Mouse (Mus musculus) stomach, postnatal 0 days (tissue): ENCODE data around the gene Begain.

Source experiments
- CTCF ChIP-seq: IDR thresholded peaks from 2 replicates; pipeline ENCODE4 v1.5.1; 2016; ENCODE audit warnings: antibody characterized with exemption, low read depth, mild to moderate bottlenecking, moderate library complexity
- EP300 ChIP-seq: optimal IDR thresholded peaks from 2 replicates; pipeline ENCODE3; 2016; ENCODE audit warnings: antibody characterized with exemption

- TF ChIP-seq CTCF (no peak), EP300 (no peak)
These were observed 17.0 kb upstream of the Begain start for GRCm38 (mm10) chr12:109085046-109085445.
